Mouse (Mus musculus) liver, adult (tissue): ENCODE results near the gene Sdccag8.
A peak's percentile ranks its signal among the peaks of the same experiment; 100 is the strongest.

ENCODE experiments used
- GATA4 ChIP-seq: IDR thresholded peaks from 2 replicates; pipeline ENCODE4 v1.6.1; 2014; ENCODE audit warnings: mild to moderate bottlenecking, low read length; ENCODE audit not compliant: insufficient replicate concordance

Gene Sdccag8

GRCm38 (mm10) chr1:176814591-176815062, at the start of gene Sdccag8:
Gene Sdccag8 (plus strand): TSS chr1:176814660.
- TF ChIP-seq GATA4, result no peak; the same call in 1 of the 2 replicates

- no peak for TF ChIP-seq GATA4
Measured at GRCm38 (mm10) chr1:176774533-176774932, 39.9 kb upstream of the Sdccag8 start.

GRCm38 (mm10) chr1:176789326-176789725, 25.1 kb upstream of the Sdccag8 start:
- TF ChIP-seq GATA4, result no peak

- TF ChIP-seq GATA4, result no peak
Measured at GRCm38 (mm10) chr1:176792175-176792574, 22.3 kb upstream of the Sdccag8 start.

GRCm38 (mm10) chr1:176798673-176799072, 15.8 kb upstream of the Sdccag8 start:
- TF ChIP-seq GATA4, result no peak

GRCm38 (mm10) chr1:176800728-176801365, 13.6 kb upstream of the Sdccag8 start:
- no peak for TF ChIP-seq GATA4

- TF ChIP-seq GATA4, result no peak
Measured at GRCm38 (mm10) chr1:176810161-176810560, 4.3 kb upstream of the Sdccag8 start.

GRCm38 (mm10) chr1:176811892-176812291, 2.6 kb upstream of the Sdccag8 start:
- no peak for TF ChIP-seq GATA4

GRCm38 (mm10) chr1:176812491-176813291, 1.8 kb upstream of the Sdccag8 start:
- no peak for TF ChIP-seq GATA4

GRCm38 (mm10) chr1:176813292-176814035, 996 bp upstream of the Sdccag8 start:
- TF ChIP-seq GATA4, result no peak

- no peak for TF ChIP-seq GATA4
Measured at GRCm38 (mm10) chr1:176814036-176814420, 432 bp upstream of the Sdccag8 start, which contains the start of gene Cep170. Gene Cep170 (minus strand): TSS chr1:176814067.

- no peak for TF ChIP-seq GATA4
Measured at GRCm38 (mm10) chr1:176816728-176817127, 2.3 kb downstream of the Sdccag8 start.

- TF ChIP-seq GATA4, result no peak
Measured at GRCm38 (mm10) chr1:176818147-176818546, 3.7 kb downstream of the Sdccag8 start.

- peak; percentile 68; the same call in 1 of the 2 replicates for TF ChIP-seq GATA4
Measured at GRCm38 (mm10) chr1:176818763-176819162, 4.3 kb downstream of the Sdccag8 start.

GRCm38 (mm10) chr1:176821929-176822328, 7.5 kb downstream of the Sdccag8 start:
- TF ChIP-seq GATA4, result peak; percentile 94

- no peak for TF ChIP-seq GATA4
Measured at GRCm38 (mm10) chr1:176822949-176823348, 8.5 kb downstream of the Sdccag8 start.

- TF ChIP-seq GATA4, result peak; percentile 44; the same call in 1 of the 2 replicates
Measured at GRCm38 (mm10) chr1:176823889-176824288, 9.4 kb downstream of the Sdccag8 start.
